Mouse (Mus musculus) embryonic stem cell, embryonic (primary cell): ENCODE results near the gene Zfp953.
"Not testable (repeated sequence)": the region's sequence is repeated elsewhere in the genome, so short reads cannot be mapped to it uniquely, and the experiment has no call there.

Experiments used
- CTCF ChIA-PET, 4 experiments: fragments of 300-600 bp in 2 of 4; fragments of 350-600 bp in 2 of 4; sonication (Branson Sonifier 250); formaldehyde crosslinking; loops; one replicate each; lab custom pipeline; 2022; ENCODE audit warnings: inconsistent platforms in 2 of 4; lab: Charles Lee
- POLR2A ChIA-PET, 4 experiments: fragments of 300-600 bp in 2 of 4; fragments of 350-600 bp in 2 of 4; sonication (Branson Sonifier 250); formaldehyde crosslinking; loops; one replicate each; lab custom pipeline; 2022; ENCODE audit warnings: antibody characterized with exemption in 4 of 4, inconsistent platforms in 1 of 4; lab: Charles Lee

Gene Zfp953

GRCm38 (mm10) chr13:67360131-67360744 is at the start of gene Zfp953, which contains the start of gene Gm28044:
Gene Zfp953, minus strand, starts transcription at chr13:67360605.
Gene Gm28044, minus strand, starts transcription at chr13:67360536.
- POLR2A ChIA-PET: interaction anchor here in 2 of 4 experiments (0.6 to 1.7 kb wide), 12 partner anchors 12 to 364 kb away, joined by 3 to 7 read pairs (median 4); partner anchors contain the start of genes Zfp457 (in 2 of the 2), Zfp595 (in 2 of the 2), Gm28041 (in 1 of the 2) and Zfp429 (in 1 of the 2)
- CTCF ChIA-PET: no interaction called here

- CTCF ChIA-PET: not testable (repeated sequence)
- POLR2A ChIA-PET: interaction anchor here in 3 of 4 experiments (0.7 to 1.7 kb wide), 8 partner anchors 21 to 228 kb away, joined by 3 to 18 read pairs (median 4); partner anchors contain the start of genes Gm28041 (in 3 of the 3), Zfp456 (in 3 of the 3), Gm28044 (in 1 of the 3) and Zfp874a (in 1 of the 3)
These were observed 38.9 kb upstream of the Zfp953 start, which contains the start of gene Zfp429 for GRCm38 (mm10) chr13:67399183-67399903. Gene Zfp429, minus strand, starts transcription at chr13:67399819.

- CTCF ChIA-PET: not testable (repeated sequence)
- POLR2A ChIA-PET: interaction anchor here in 1 of 4 experiments (0.9 to 1.5 kb wide), 3 partner anchors 28 to 107 kb away, joined by 3 to 4 read pairs (median 3); no protein-coding TSS in a partner anchor
These were observed 15.8 kb upstream of the Zfp953 start for GRCm38 (mm10) chr13:67376255-67376654.

GRCm38 (mm10) chr13:67375050-67375911 is 14.9 kb upstream of the Zfp953 start, which contains the start of the genes Gm28041 and Zfp456:
Gene Gm28041, minus strand, starts transcription at chr13:67375733.
Gene Zfp456, minus strand, starts transcription at chr13:67375810.
- CTCF ChIA-PET: interaction anchor here in 1 of 4 experiments (1.6 kb wide), 1 partner anchor 78 kb away, joined by 3 read pairs; no protein-coding TSS in a partner anchor
- POLR2A ChIA-PET: interaction anchor here in 3 of 4 experiments (0.5 to 2.0 kb wide), 15 partner anchors 11 to 202 kb away, joined by 3 to 18 read pairs (median 4); partner anchors contain the start of genes Zfp429 (in 3 of the 3), Gm28044 (in 1 of the 3), Rsl1 (in 1 of the 3) and Zfp58 (in 1 of the 3)

- CTCF ChIA-PET: no interaction called here
- POLR2A ChIA-PET: interaction anchor here in 1 of 4 experiments (1.2 kb wide), 1 partner anchor 23 kb away, joined by 3 read pairs; no protein-coding TSS in a partner anchor
These were observed 8.6 kb downstream of the Zfp953 start for GRCm38 (mm10) chr13:67351854-67352253.

- POLR2A ChIA-PET: interaction anchor here in 1 of 4 experiments (1.5 to 1.6 kb wide), 2 partner anchors 10 to 13 kb away, joined by 3 to 7 read pairs; partner anchors contain the start of gene Zfp595
- CTCF ChIA-PET: no interaction called here
These were observed 17.0 kb downstream of the Zfp953 start for GRCm38 (mm10) chr13:67343422-67343821.

- CTCF ChIA-PET: interaction anchor here (0.6 to 1.8 kb wide), 9 partner anchors 26 to 511 kb away, joined by 3 to 8 read pairs (median 4); partner anchors contain the start of genes Zfp457 (in 3 of the 4) and Gm28557 (in 1 of the 4)
- POLR2A ChIA-PET: interaction anchor here in 3 of 4 experiments (1.0 to 2.1 kb wide), 12 partner anchors 12 to 167 kb away, joined by 3 to 10 read pairs (median 4); partner anchors contain the start of genes Gm28044 (in 2 of the 3), Zfp874b (in 2 of the 3), Zfp953 (in 2 of the 3) and Zfp455 (in 1 of the 3)
These were observed 27.5 kb downstream of the Zfp953 start for GRCm38 (mm10) chr13:67332877-67333276.

- ChIA-PET CTCF (interaction anchor here (0.5 to 1.8 kb wide), 11 partner anchors 12 to 512 kb away, joined by 3 to 8 read pairs (median 4); partner anchors contain the start of genes Zfp457 (in 2 of the 4), Gm28557 (in 1 of the 4) and Zfp455 (in 1 of the 4)), POLR2A (interaction anchor here (0.7 to 2.1 kb wide), 15 partner anchors 12 to 175 kb away, joined by 3 to 10 read pairs (median 4); partner anchors contain the start of genes Gm28044 (in 2 of the 4), Zfp457 (in 2 of the 4), Zfp874b (in 2 of the 4) and Zfp953 (in 2 of the 4))
These were observed 28.2 kb downstream of the Zfp953 start, which contains the start of gene Zfp595 for GRCm38 (mm10) chr13:67332019-67332724. Gene Zfp595, minus strand, starts transcription at chr13:67332570.

GRCm38 (mm10) chr13:67306718-67307117 is 53.7 kb downstream of the Zfp953 start:
- ChIA-PET CTCF (interaction anchor here in 3 of 4 experiments (0.7 to 1.4 kb wide), 6 partner anchors 25 to 315 kb away, joined by 3 to 33 read pairs (median 4); partner anchors contain the start of gene Zfp595 (in 2 of the 3)), POLR2A (interaction anchor here in 3 of 4 experiments (0.6 to 1.9 kb wide), 31 partner anchors 8 to 538 kb away, joined by 3 to 19 read pairs (median 4); partner anchors contain the start of genes Zfp58 (in 2 of the 3), Zfp874b (in 2 of the 3), Gm28557 (in 1 of the 3) and Zfp455 (in 1 of the 3))

GRCm38 (mm10) chr13:67305822-67306672 is 54.4 kb downstream of the Zfp953 start, which contains the start of gene Zfp457:
Gene Zfp457, minus strand, starts transcription at chr13:67306485.
- CTCF ChIA-PET: interaction anchor here in 3 of 4 experiments (0.5 to 1.4 kb wide), 8 partner anchors 26 to 314 kb away, joined by 3 to 33 read pairs (median 4); partner anchors contain the start of gene Zfp595 (in 2 of the 3)

More at GRCm38 (mm10) chr13:67305822-67306672, 54.4 kb downstream of the Zfp953 start, which contains the start of gene Zfp457:
- POLR2A ChIA-PET: interaction anchor here in 3 of 4 experiments (0.6 to 1.9 kb wide), 35 partner anchors 9 to 538 kb away, joined by 3 to 19 read pairs (median 4); partner anchors contain the start of genes Zfp58 (in 2 of the 3), Zfp874b (in 2 of the 3), Gm28557 (in 1 of the 3) and Zfp455 (in 1 of the 3)
